Mouse (Mus musculus) inflammation-experienced regulatory T-cells, adult 6 months (primary cell): ENCODE data around the gene Fth1. TPM values are rescaled to one million over a fixed set of nuclear protein-coding genes. Genes with fewer than 3 reads are reported as not detected.
"Not testable (repeated sequence)": the region's sequence is repeated elsewhere in the genome, so short reads cannot be mapped to it uniquely, and the experiment has no call there.

ENCODE experiments used
- ATAC-seq: one replicate; pipeline ENCODE4 v1.8.0; 2017
- polyA plus RNA-seq, 3 experiments: library from polyadenylated mRNA; unstranded; fragments of 100-300 nt; shearing (Covaris generic); gene quantifications; one replicate each; pipeline ENCODE4 v1.2.1; 2017

Gene Fth1
- 1,000 to 10,000 TPM; 1,678 to 2,599 (median 2,226) TPM for polyA plus RNA-seq

GRCm38 (mm10) chr19:9980258-9980657 lies at the start of gene Fth1:
Gene Fth1, plus strand, starts transcription at chr19:9980598.
- ATAC-seq: no peak

- not testable (repeated sequence) for ATAC-seq
These were observed 49.2 kb upstream of the Fth1 start for GRCm38 (mm10) chr19:9931167-9931607.

- no peak for ATAC-seq
These were observed 46.5 kb upstream of the Fth1 start for GRCm38 (mm10) chr19:9933908-9934307.

- ATAC-seq: no peak
These were observed 43.8 kb upstream of the Fth1 start for GRCm38 (mm10) chr19:9936579-9936978.

- ATAC-seq: no peak
These were observed 43.0 kb upstream of the Fth1 start for GRCm38 (mm10) chr19:9937428-9937827.

GRCm38 (mm10) chr19:9938156-9938823 lies 42.1 kb upstream of the Fth1 start:
- peak; percentile 42 for ATAC-seq

GRCm38 (mm10) chr19:9938824-9939303 lies 41.5 kb upstream of the Fth1 start:
- peak; percentile 87 for ATAC-seq

GRCm38 (mm10) chr19:9939841-9940240 lies 40.6 kb upstream of the Fth1 start:
- ATAC-seq: no peak

- no peak for ATAC-seq
These were observed 39.5 kb upstream of the Fth1 start for GRCm38 (mm10) chr19:9940903-9941302.

- no peak for ATAC-seq
These were observed 38.6 kb upstream of the Fth1 start for GRCm38 (mm10) chr19:9941809-9942208.

- ATAC-seq: no peak
These were observed 37.6 kb upstream of the Fth1 start for GRCm38 (mm10) chr19:9942539-9943533.

GRCm38 (mm10) chr19:9945800-9946564 lies 34.4 kb upstream of the Fth1 start:
- ATAC-seq: no peak

GRCm38 (mm10) chr19:9946986-9947385 lies 33.4 kb upstream of the Fth1 start:
- ATAC-seq: no peak

- ATAC-seq: no peak
These were observed 28.0 kb upstream of the Fth1 start for GRCm38 (mm10) chr19:9952390-9952789.

- no peak for ATAC-seq
These were observed 27.5 kb upstream of the Fth1 start for GRCm38 (mm10) chr19:9952912-9953311.

GRCm38 (mm10) chr19:9954055-9954810 lies 26.2 kb upstream of the Fth1 start:
- ATAC-seq: no peak

GRCm38 (mm10) chr19:9954811-9955202 lies 25.6 kb upstream of the Fth1 start:
- ATAC-seq: no peak

GRCm38 (mm10) chr19:9955438-9955837 lies 25.0 kb upstream of the Fth1 start:
- no peak for ATAC-seq

GRCm38 (mm10) chr19:9956624-9957388 lies 23.6 kb upstream of the Fth1 start:
- no peak for ATAC-seq

GRCm38 (mm10) chr19:9957965-9958364 lies 22.4 kb upstream of the Fth1 start:
- ATAC-seq: no peak

GRCm38 (mm10) chr19:9960769-9961168 lies 19.6 kb upstream of the Fth1 start:
- ATAC-seq: no peak
